Comparison of ENCODE assay signal across 27 mouse cellular contexts in genomic region chr13:52217066-52217465, GRCm38 (mm10).
DNase-seq lines count a peak whose midpoint lies in the region; ATAC-seq and TF ChIP-seq lines count a peak whose summit lies in the region.
"Had no signal": no experiment of that assay in that cellular context is flagged by ENCODE, and none has a peak within 500 bp of the region (broad histone marks: within the 10 kb centered on the region; RNA-seq: fewer than 3 reads in every experiment).

No protein-coding gene starts in this region.

- ATAC-seq in heart, embryonic 12.5 days (ENCODE audit: insufficient number of reproducible peaks, low FRiP score) = 0 out of 2 replicates have a peak, but pooled peaks have one; percentile 15
- ATAC-seq in forebrain, postnatal 0 days = no peak
- ATAC-seq: forebrain, embryonic 14.5 days; hindbrain, postnatal 0 days; inflammation-experienced regulatory T-cells, adult 6 months; intestine, embryonic 16.5 days had no signal

- no peaks in the 10 kb centered on the region for H3K36me3 ChIP-seq in heart, embryonic 12.5 days
- no peaks in the 10 kb centered on the region for H3K36me3 ChIP-seq in forebrain, postnatal 0 days (ENCODE audit: insufficient read depth)
- H3K36me3 ChIP-seq: embryonic facial prominence, embryonic 12.5 days; embryonic facial prominence, embryonic 15.5 days; G1E; heart, embryonic 10.5 days had no signal

- 24% methylated on average over 5 of the region's 5 CpGs for WGBS in heart, embryonic 12.5 days
- WGBS in forebrain, postnatal 0 days = 70% methylated on average over 5 of the region's 5 CpGs

- H3K4me1 ChIP-seq in heart, embryonic 12.5 days (replicated peaks) = peaks cover 11% of the 10 kb centered on the region
- H3K4me1 ChIP-seq in forebrain, postnatal 0 days (ENCODE audit: insufficient read depth) = no peaks in the 10 kb centered on the region

- no peak overlapping the region for H3K4me3 ChIP-seq in heart, embryonic 12.5 days
- H3K4me3 ChIP-seq in forebrain, postnatal 0 days (ENCODE audit: low read depth, low read length) = no peak overlapping the region
- H3K4me3 ChIP-seq: embryonic facial prominence, embryonic 12.5 days; embryonic facial prominence, embryonic 15.5 days; heart, adult 2 months; heart, embryonic 10.5 days had no signal

- no peak overlapping the region for H3K4me2 ChIP-seq in heart, embryonic 12.5 days
- no peak overlapping the region for H3K4me2 ChIP-seq in forebrain, postnatal 0 days (ENCODE audit: low read depth)
- H3K4me2 ChIP-seq: embryonic facial prominence, embryonic 12.5 days; embryonic facial prominence, embryonic 15.5 days; hindbrain, embryonic 14.5 days had no signal

- H3K9ac ChIP-seq in heart, embryonic 12.5 days = no peak overlapping the region
- H3K9ac ChIP-seq in forebrain, postnatal 0 days = no peak overlapping the region
- H3K9ac ChIP-seq: embryonic facial prominence, embryonic 12.5 days; embryonic facial prominence, embryonic 15.5 days; hindbrain, embryonic 14.5 days had no signal

- no peak for TF ChIP-seq CTCF in forebrain, postnatal 0 days (IDR thresholded peaks at IDR 0.05; ENCODE audit: low read depth)

- no peak overlapping the region for H3K27ac ChIP-seq in heart, embryonic 12.5 days (ENCODE audit: poor library complexity, severe bottlenecking)
- no peak overlapping the region for H3K27ac ChIP-seq in forebrain, postnatal 0 days (ENCODE audit: low read depth, low read length)
- H3K27ac ChIP-seq: embryonic facial prominence, embryonic 12.5 days; embryonic facial prominence, embryonic 15.5 days; heart, adult 2 months; heart, embryonic 10.5 days; hindbrain, embryonic 14.5 days; hindbrain, postnatal 0 days had no signal

- H3K9me3 ChIP-seq in heart, embryonic 12.5 days (replicated peaks) = no peaks in the 10 kb centered on the region
- H3K9me3 ChIP-seq in forebrain, postnatal 0 days (ENCODE audit: low read length) = no peaks in the 10 kb centered on the region
- H3K9me3 ChIP-seq: embryonic facial prominence, embryonic 12.5 days; G1E; heart, embryonic 10.5 days had no signal

- DNase-seq in adrenal gland, adult 2 months = peak; percentile 56
- no peak for DNase-seq in adrenal gland, postnatal 4 days (ENCODE audit: low spot score in 2 of 2)
- no peak for DNase-seq in heart, adult 18-20 months
- DNase-seq in MN1 (ENCODE audit: low spot score) = peak; percentile 49
- DNase-seq in adrenal gland, postnatal 14 days = peak; percentile 35
- DNase-seq in forebrain, postnatal 0 days = no peak
- DNase-seq: B cell, adult 2 months; cerebellum, adult 11-12 months; cerebellum, adult 8-10 months; cerebellum, postnatal 10 days; cerebellum, postnatal 36 days; heart, adult 2 months; heart, postnatal 14 days; heart, postnatal 4 days; kidney, adult 18-20 months; kidney, adult 9 months had no signal

- no peaks in the 10 kb centered on the region for H3K27me3 ChIP-seq in heart, embryonic 12.5 days (replicated peaks)
- no peaks in the 10 kb centered on the region for H3K27me3 ChIP-seq in forebrain, postnatal 0 days (ENCODE audit: insufficient read depth, low read length)
- H3K27me3 ChIP-seq: CH12.LX; embryonic facial prominence, embryonic 12.5 days; embryonic facial prominence, embryonic 15.5 days had no signal

Comparison
In these comparisons a context has a peak if more than half of its experiments do, and no peak if none do; other contexts are left out.
1. DNase-seq: peak in adrenal gland, adult 2 months (single experiment), MN1 (single experiment) and adrenal gland, postnatal 14 days (single experiment); none in adrenal gland, postnatal 4 days (0 of 2), heart, adult 18-20 months (0 of 2) and forebrain, postnatal 0 days (single experiment).